Mouse (Mus musculus) G1E (cell line): ENCODE data around the gene Gm8879. TPM values are rescaled to one million over a fixed set of nuclear protein-coding genes. Genes with fewer than 3 reads are reported as not detected.
"Not testable (repeated sequence)": the region's sequence is repeated elsewhere in the genome, so short reads cannot be mapped to it uniquely, and the experiment has no call there.

Experiments
- ATAC-seq: 2 replicates; pipeline ENCODE4 v1.8.0; 2016; ENCODE audit warnings: mild to moderate bottlenecking; ENCODE audit not compliant: insufficient number of reproducible peaks, poor library complexity, low FRiP score, severe bottlenecking; ENCODE audit errors: extremely low read depth
- DNase-seq: peaks from one replicate; pipeline ENCODE4 v3.0.0; 2012; ENCODE audit warnings: low spot score
- H3K27me3 ChIP-seq: 2 replicates; pipeline ENCODE4 v1.6.1; 2012; ENCODE audit warnings: mild to moderate bottlenecking, low read length, inconsistent platforms; ENCODE audit not compliant: insufficient read depth
- H3K36me3 ChIP-seq: replicated peaks from 2 replicates; pipeline ENCODE3; 2012; ENCODE audit warnings: mild to moderate bottlenecking, inconsistent platforms
- H3K4me1 ChIP-seq: 2 replicates; pipeline ENCODE4 v1.6.1; 2012; ENCODE audit warnings: low read depth, low read length, inconsistent platforms, mixed read lengths; ENCODE audit not compliant: insufficient read depth
- H3K4me3 ChIP-seq: 2 replicates; pipeline ENCODE4 v1.5.1; 2012; ENCODE audit warnings: low read depth, mild to moderate bottlenecking, inconsistent platforms, low read length, moderate library complexity, mixed read lengths
- H3K9me3 ChIP-seq: replicated peaks from 2 replicates; pipeline ENCODE4 v1.6.1; 2012; ENCODE audit warnings: inconsistent platforms
- polyA plus RNA-seq: library from polyadenylated mRNA; stranded (reverse); fragments of >175 nt; gene quantifications from 2 replicates; pipeline ENCODE4 v1.2.3, GENCODE M21; 2012
- total RNA-seq, 2 experiments: library from RNA; stranded (forward) in 1 of 2; stranded (reverse) in 1 of 2; fragments of 200-1000 nt in 1 of 2; fragments of >200 nt in 1 of 2; fragmentation: Nextera tagmentation in 1 of 2; gene quantifications; 2 replicates each; pipeline ENCODE4 v1.2.3; 2014 to 2017

Gm8879 gene
- total RNA-seq (2014; fragmentation: Nextera tagmentation), result not detected in 2 replicates
- total RNA-seq (2017), result not detected in 2 replicates
- polyA plus RNA-seq, result not detected in 2 replicates

GRCm38 (mm10) chr5:11127334-11127733, at the start of gene Gm8879:
Gene Gm8879, plus strand, starts transcription at chr5:11127634.
- H3K9me3 ChIP-seq, H3K4me3 ChIP-seq, H3K4me1 ChIP-seq, H3K27me3 ChIP-seq, ATAC-seq, DNase-seq, H3K36me3 ChIP-seq: not testable (repeated sequence)

- ATAC-seq, DNase-seq, H3K36me3 ChIP-seq, H3K27me3 ChIP-seq, H3K4me3 ChIP-seq, H3K4me1 ChIP-seq, H3K9me3 ChIP-seq: not testable (repeated sequence)
Observed at GRCm38 (mm10) chr5:11138031-11138430, 10.6 kb downstream of the Gm8879 start.

Other genes with a start within 250 kb of the Gm8879 start
- not detected in 2 replicates for gene Gm8871, start 179.8 kb upstream of the Gm8879 start, total RNA-seq (2014; fragmentation: Nextera tagmentation)
- gene Gm8871, start 179.8 kb upstream of the Gm8879 start, total RNA-seq (2017), result not detected in 2 replicates
- gene Gm8871, start 179.8 kb upstream of the Gm8879 start, polyA plus RNA-seq, result not detected in 2 replicates
- not detected in 2 replicates for gene Gm8857, start 179.8 kb upstream of the Gm8879 start, total RNA-seq (2014; fragmentation: Nextera tagmentation)
- not detected in 2 replicates for gene Gm8857, start 179.8 kb upstream of the Gm8879 start, total RNA-seq (2017)
- gene Gm8857, start 179.8 kb upstream of the Gm8879 start, polyA plus RNA-seq, result not detected in 2 replicates
- not detected in 2 replicates for gene Gm5861, start 55.4 kb downstream of the Gm8879 start, total RNA-seq (2014; fragmentation: Nextera tagmentation)
- not detected in 2 replicates for gene Gm5861, start 55.4 kb downstream of the Gm8879 start, total RNA-seq (2017)
- gene Gm5861, start 55.4 kb downstream of the Gm8879 start, polyA plus RNA-seq, result not detected in 2 replicates
- not detected in 2 replicates for gene Gm8890, start 128.4 kb downstream of the Gm8879 start, total RNA-seq (2014; fragmentation: Nextera tagmentation)
- not detected in 2 replicates for gene Gm8890, start 128.4 kb downstream of the Gm8879 start, total RNA-seq (2017)
- not detected in 2 replicates for gene Gm8890, start 128.4 kb downstream of the Gm8879 start, polyA plus RNA-seq
- not detected in 2 replicates for gene Speer1, start 213.9 kb downstream of the Gm8879 start, total RNA-seq (2014; fragmentation: Nextera tagmentation)
- not detected in 2 replicates for gene Speer1, start 213.9 kb downstream of the Gm8879 start, total RNA-seq (2017)
- not detected in 2 replicates for gene Speer1, start 213.9 kb downstream of the Gm8879 start, polyA plus RNA-seq